Mouse (Mus musculus) kidney, embryonic 16.5 days (tissue): Measurements from ENCODE around the gene Nap1l4. TPM values are rescaled to one million over a fixed set of nuclear protein-coding genes. Genes with fewer than 3 reads are reported as not detected.
A peak's percentile ranks its signal among the peaks of the same experiment; 100 is the strongest.

Experiments used
- ATAC-seq: fragments of 200-750 bp; cut with Nextera tagmentation; 2 replicates; pipeline ENCODE4 v1.8.0; 2017; ENCODE audit warnings: moderate TSS enrichment; ENCODE audit not compliant: low FRiP score, low TSS enrichment
- H3K27ac ChIP-seq: fragments of 300-500 bp; sonication (generic); 2 replicates; pipeline ENCODE4 v1.5.1; 2014; ENCODE audit warnings: low read length
- H3K27me3 ChIP-seq: fragments of 300-500 bp; sonication (generic); 2 replicates; pipeline ENCODE4 v1.6.1; 2014; ENCODE audit warnings: low read length, control low read depth, mixed read lengths; ENCODE audit not compliant: insufficient read depth
- H3K36me3 ChIP-seq: fragments of 300-500 bp; sonication (generic); 2 replicates; pipeline ENCODE4 v1.6.1; 2014; ENCODE audit warnings: low read length, control low read depth, mixed read lengths; ENCODE audit not compliant: insufficient read depth
- H3K4me1 ChIP-seq: fragments of 300-500 bp; sonication (generic); 2 replicates; pipeline ENCODE4 v1.6.1; 2014; ENCODE audit warnings: low read length, control low read depth, mixed read lengths; ENCODE audit not compliant: insufficient read depth
- H3K4me2 ChIP-seq: fragments of 300-500 bp; sonication (generic); replicated peaks from 2 replicates; pipeline ENCODE4 v1.6.1; 2014; ENCODE audit warnings: low read depth, low read length
- H3K4me3 ChIP-seq: fragments of 300-500 bp; sonication (generic); 2 replicates; pipeline ENCODE4 v1.5.1; 2014; ENCODE audit warnings: mild to moderate bottlenecking, low read length
- H3K9ac ChIP-seq: fragments of 300-500 bp; sonication (generic); replicated peaks from 2 replicates; pipeline ENCODE4 v1.6.1; 2014; ENCODE audit warnings: low read length
- H3K9me3 ChIP-seq: fragments of 300-500 bp; sonication (generic); 2 replicates; pipeline ENCODE4 v1.6.1; 2016; ENCODE audit warnings: low read length, control low read depth
- WGBS: fragments of 180-500 bp; shearing (Covaris S2); extraction: QIAGEN DNeasy Blood & Tissue Kit; methylation state at CpG from one replicate; pipeline ENCODE4 v1.1.7; 2014; 5-methylcytosine and 5-hydroxymethylcytosine counted together
- microRNA-seq: library from miRNA; unstranded; fragments of <30 nt; microRNA quantifications from one replicate; pipeline ENCODE4, GENCODE M21; 2016
- polyA plus RNA-seq: library from polyadenylated mRNA; unstranded; fragments of >200 nt; fragmentation: Nextera tagmentation; extraction: Ambion mirVana; gene quantifications from 2 replicates; pipeline ENCODE4 v1.2.1, GENCODE M21; 2015

The Nap1l4 gene
- polyA plus RNA-seq, 1 experiment from 2014 or later: 291 TPM

DNA sequence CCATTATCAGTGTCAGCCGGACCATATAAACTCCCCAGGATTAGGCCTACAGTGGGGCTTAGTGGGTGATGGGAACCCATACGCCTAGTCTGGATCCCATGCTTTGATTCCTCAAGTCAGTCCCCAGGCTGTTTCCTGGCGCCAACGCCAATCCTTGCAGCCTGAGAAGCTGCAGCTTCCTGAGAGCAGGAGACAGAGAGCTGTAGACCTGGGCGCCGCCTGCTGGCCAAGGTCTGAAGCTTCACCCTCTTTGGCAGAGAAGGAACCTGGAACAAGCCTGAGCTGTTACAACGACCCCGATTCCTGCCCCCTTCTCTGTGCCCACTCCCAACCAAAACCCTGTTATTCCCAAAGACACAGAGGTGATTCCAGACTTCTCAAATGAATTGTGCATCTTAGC, 79.0 kb downstream of the Nap1l4 start:
- no peak overlapping the region for H3K4me3 ChIP-seq
- no peak overlapping the region for H3K4me2 ChIP-seq
- peaks cover 11% of the 10 kb centered on the region; the same call in 1 of the 2 replicates for H3K4me1 ChIP-seq
- 0 out of 2 replicates have a peak, but pooled peaks have one; percentile 25 for ATAC-seq
- H3K9ac ChIP-seq: no peak overlapping the region
- no peak overlapping the region for H3K27ac ChIP-seq
- 12% methylated on average over 8 of the region's 8 CpGs for WGBS
- no peaks in the 10 kb centered on the region; the same call in 1 of the 2 replicates for H3K9me3 ChIP-seq
- H3K36me3 ChIP-seq: no peaks in the 10 kb centered on the region
- H3K27me3 ChIP-seq: no peaks in the 10 kb centered on the region

DNA sequence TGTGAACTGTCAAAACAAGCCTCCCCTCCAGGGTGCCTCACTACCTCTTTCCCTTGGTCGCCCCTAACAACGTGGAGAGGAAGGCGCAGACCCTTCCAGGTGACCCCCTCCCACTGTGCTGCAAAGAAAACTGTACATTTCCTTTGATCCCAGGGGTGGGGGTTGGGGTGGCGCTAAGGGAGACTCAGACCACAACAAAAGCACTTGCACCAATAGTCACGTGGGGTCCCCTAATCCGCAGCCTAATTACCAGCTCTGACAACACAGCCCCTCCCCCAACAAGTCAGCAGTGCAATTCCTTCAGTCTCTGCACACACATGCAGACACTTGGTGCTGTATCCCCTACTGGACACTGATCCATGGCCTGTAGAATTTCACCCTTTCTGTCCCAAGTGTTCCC, 81.2 kb downstream of the Nap1l4 start:
- Histone ChIP-seq H3K36me3 (no peaks in the 10 kb centered on the region), H3K9ac (no peak overlapping the region), H3K4me1 (peaks cover 7% of the 10 kb centered on the region; the same call in 1 of the 2 replicates), H3K9me3 (no peaks in the 10 kb centered on the region; the same call in 1 of the 2 replicates), H3K4me3 (no peak overlapping the region), H3K27ac (no peak overlapping the region), H3K4me2 (no peak overlapping the region), H3K27me3 (no peaks in the 10 kb centered on the region)
- WGBS: 15% methylated on average over 6 of the region's 6 CpGs
- no peak for ATAC-seq

GRCm38 (mm10) chr7:143466099-143466677, 82.7 kb downstream of the Nap1l4 start:
- ATAC-seq: 0 out of 2 replicates have a peak, but pooled peaks have one; percentile 23
- peaks cover 16% of the 10 kb centered on the region for H3K4me1 ChIP-seq
- H3K36me3 ChIP-seq: no peaks in the 10 kb centered on the region
- H3K4me3 ChIP-seq: no peak overlapping the region
- H3K4me2 ChIP-seq: no peak overlapping the region
- WGBS: 42% methylated on average over 14 of the region's 14 CpGs
- H3K27ac ChIP-seq: no peak overlapping the region
- H3K27me3 ChIP-seq: no peaks in the 10 kb centered on the region
- H3K9ac ChIP-seq: no peak overlapping the region
- peaks cover 5% of the 10 kb centered on the region; the same call in 1 of the 2 replicates for H3K9me3 ChIP-seq

DNA sequence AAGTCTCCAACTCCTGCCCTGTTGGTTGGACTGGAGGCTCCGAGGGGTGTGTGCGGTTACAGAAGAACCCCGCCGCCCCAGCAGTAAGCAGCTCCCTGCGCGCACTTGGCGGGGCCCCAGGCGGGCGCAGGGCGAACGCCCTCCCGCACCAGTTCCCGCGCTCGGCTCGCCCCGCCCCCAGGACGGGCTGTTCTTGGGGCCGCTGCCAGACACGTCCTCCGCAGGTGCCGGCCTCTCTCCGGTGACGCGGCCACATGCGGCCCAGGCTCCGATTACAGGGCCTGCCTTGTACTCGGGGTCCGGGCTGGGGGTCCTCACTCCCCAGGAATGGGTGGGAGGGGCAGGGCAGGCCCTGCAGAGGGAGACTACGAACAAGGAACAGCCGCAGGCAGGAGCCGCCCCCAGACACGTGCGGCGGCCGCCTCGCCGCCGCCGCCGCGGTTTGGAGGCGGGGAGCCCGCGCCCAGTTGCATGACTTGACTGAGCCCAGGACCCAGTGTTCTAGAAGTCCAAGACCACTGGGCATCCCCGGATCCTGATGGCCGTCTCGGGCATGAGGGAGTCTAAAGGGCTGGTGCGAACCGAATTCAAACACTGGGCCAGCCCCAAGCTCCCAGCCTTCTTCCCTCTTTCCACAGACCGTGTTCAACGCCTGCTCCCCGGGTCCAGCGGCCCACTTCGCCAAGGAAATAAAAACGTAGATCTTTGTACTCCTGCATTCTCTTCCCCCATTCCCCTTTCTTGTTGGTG, 83.9 kb downstream of the Nap1l4 start:
- no peaks in the 10 kb centered on the region for H3K27me3 ChIP-seq
- peak overlapping the region; percentile 60 for H3K4me2 ChIP-seq
- peak overlapping the region; percentile 59 for H3K27ac ChIP-seq
- peak; percentile 10; the same call in 1 of the 2 replicates for ATAC-seq
- H3K36me3 ChIP-seq: no peaks in the 10 kb centered on the region
- peak overlapping the region; percentile 47 for H3K4me3 ChIP-seq
- H3K9ac ChIP-seq: peak overlapping the region; percentile 66
- H3K9me3 ChIP-seq: peaks cover 17% of the 10 kb centered on the region
- H3K4me1 ChIP-seq: peaks cover 16% of the 10 kb centered on the region
- WGBS: 19% methylated on average over 56 of the region's 56 CpGs

GRCm38 (mm10) chr7:143463865-143464415, 85.0 kb downstream of the Nap1l4 start:
- Histone ChIP-seq H3K4me1 (peaks cover 16% of the 10 kb centered on the region), H3K36me3 (no peaks in the 10 kb centered on the region), H3K4me2 (no peak overlapping the region), H3K27ac (peak overlapping the region; percentile 49; the same call in 1 of the 2 replicates), H3K9ac (no peak overlapping the region), H3K9me3 (peaks cover 28% of the 10 kb centered on the region), H3K27me3 (no peaks in the 10 kb centered on the region), H3K4me3 (no peak overlapping the region)
- WGBS: 27% methylated on average over 11 of the region's 11 CpGs
- ATAC-seq: no peak

Small RNAs within 50 kb of the gene (microRNA-seq; reads per million reads assigned to microRNA genes)
- gene Mir7064: not detected

Other genes with a start within 250 kb of the Nap1l4 start
- 675 and 814 TPM in 2 replicates for gene Cdkn1c, start 88.1 kb downstream of the Nap1l4 start, polyA plus RNA-seq
- 7.2 and 8.3 TPM in 2 replicates for gene Slc22a18, start 75.4 kb downstream of the Nap1l4 start, polyA plus RNA-seq
- gene Phlda2, start 46.0 kb downstream of the Nap1l4 start, polyA plus RNA-seq: 9.1 and 10.4 TPM in 2 replicates
- gene Cars, start 51.0 kb upstream of the Nap1l4 start, polyA plus RNA-seq: 72.3 and 74.2 TPM in 2 replicates
- gene Tnfrsf26, start 79.6 kb upstream of the Nap1l4 start, polyA plus RNA-seq: 0.51 and 0.56 TPM in 2 replicates
- gene Tnfrsf22, start 100.6 kb upstream of the Nap1l4 start, polyA plus RNA-seq: 10.0 and 12.3 TPM in 2 replicates
- 1.6 and 1.9 TPM in 2 replicates for gene Tnfrsf23, start 136.8 kb upstream of the Nap1l4 start, polyA plus RNA-seq
- gene Osbpl5, start 207.9 kb upstream of the Nap1l4 start, polyA plus RNA-seq: 42.1 and 47.1 TPM in 2 replicates
- gene Mrgprg, start 217.9 kb upstream of the Nap1l4 start, polyA plus RNA-seq: not detected in 2 replicates
- 2.2 and 2.5 TPM in 2 replicates for gene Mrgpre, start 235.4 kb upstream of the Nap1l4 start, polyA plus RNA-seq